Mouse (Mus musculus): ENCODE measurements around the gene H13.
A peak's percentile ranks its signal among the peaks of the same experiment; 100 is the strongest.

Gene H13

DNA sequence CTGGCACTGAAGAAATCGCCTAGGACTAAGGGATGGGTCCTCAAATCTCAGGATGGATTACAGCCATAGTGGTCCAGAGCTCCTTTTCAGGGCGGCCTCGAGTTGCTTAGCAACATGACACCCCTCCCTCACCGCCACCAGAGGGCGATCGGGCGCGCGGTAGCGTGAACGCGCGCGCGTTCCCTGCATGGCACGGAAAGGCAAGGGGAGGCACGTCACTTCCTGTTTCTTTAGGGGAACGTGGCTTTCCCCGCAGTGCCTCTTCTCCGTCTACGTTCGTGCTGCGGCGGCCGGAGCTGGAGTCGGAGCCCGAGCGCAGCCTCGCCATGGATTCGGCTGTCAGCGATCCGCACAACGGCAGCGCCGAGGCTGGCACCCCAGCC is at the start of gene H13:
H13 (plus strand) TSS at position 206 of the 383 bp plus-strand sequence.
- DNase-seq (ENCODE audit: low spot score in 2 of 2) = peak; percentile 87 to 95

DNA sequence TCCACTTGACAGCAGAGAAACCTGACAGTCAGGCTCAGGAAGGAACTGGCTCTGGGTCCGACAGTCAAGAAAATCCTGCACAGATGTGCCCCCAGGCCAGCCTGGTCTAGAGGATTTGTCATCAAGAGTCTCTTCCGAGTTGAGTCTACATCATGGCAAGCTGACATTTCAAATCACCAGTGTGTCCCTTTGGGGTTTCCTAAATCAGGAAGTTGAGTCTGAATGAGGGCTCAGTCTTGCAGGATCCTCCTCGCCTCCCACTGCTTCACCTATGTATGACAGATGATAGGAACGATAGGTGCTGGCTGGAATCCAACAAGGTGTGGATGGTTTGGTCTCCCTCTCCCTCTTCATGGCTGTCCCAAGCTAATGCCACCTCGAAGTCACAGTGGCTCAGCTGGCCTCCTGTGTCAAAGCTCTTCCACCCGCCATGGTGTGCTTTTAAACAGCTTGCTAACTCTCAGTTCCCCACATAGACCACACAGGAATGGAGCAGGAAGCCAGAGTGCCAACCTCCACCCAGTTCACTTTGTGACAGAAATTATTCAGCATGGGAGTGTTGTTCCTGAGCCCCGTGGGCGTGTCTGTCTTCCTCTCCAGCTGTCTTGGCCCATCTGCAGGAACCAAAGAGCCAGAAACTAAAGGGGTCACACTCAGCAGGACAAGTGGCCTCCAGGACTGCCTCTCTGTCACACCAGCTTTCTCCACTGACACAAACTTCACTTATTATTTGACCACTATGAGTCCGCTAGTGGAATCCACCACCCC is 48.7 kb upstream of the H13 start:
- no peak for DNase-seq (ENCODE audit: low spot score in 2 of 2)

DNA sequence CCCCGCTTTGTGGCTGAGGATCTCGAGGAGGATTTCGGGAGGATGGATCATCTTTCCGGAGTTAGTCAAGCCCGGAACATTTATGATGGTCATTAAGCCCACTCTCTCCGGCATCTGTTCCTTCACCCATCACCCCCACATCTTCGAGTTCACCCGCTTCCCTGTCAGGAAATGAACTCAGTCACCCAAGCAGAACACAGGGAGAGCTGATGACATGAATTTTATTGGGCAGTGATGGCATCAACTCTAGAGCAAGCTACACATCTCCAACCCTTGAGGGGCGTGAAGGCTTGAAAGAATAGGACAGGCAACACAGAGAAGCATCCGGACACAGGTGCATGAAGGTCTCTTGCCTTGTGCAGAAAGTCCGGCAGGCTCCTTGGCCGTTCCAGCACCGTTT is 47.1 kb upstream of the H13 start:
- no peak for DNase-seq (ENCODE audit: low spot score in 2 of 2)

DNA sequence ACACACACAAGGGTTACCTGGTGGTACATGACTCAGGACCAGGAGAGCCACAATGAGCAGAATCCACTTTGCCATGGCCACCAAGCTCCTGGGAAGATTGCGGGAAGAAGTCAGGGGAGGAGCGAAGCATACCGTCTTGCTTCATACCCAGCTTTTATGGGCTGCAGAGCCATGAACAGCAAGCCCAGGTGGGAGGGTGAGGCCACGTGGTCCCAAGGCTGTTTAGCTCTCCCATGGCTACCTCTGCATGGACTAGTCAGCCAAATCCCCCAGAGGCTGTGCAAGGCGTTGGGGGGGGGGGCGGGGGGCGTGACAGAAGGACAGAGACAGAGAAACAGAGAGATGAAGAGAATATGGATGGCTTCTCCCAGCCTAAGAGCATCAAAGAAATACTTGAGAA is 46.3 kb upstream of the H13 start, which contains the start of gene Defb25:
Defb25 (minus strand) TSS at position 101 of the 400 bp plus-strand sequence.
- DNase-seq (ENCODE audit: low spot score in 2 of 2) = no peak

DNA sequence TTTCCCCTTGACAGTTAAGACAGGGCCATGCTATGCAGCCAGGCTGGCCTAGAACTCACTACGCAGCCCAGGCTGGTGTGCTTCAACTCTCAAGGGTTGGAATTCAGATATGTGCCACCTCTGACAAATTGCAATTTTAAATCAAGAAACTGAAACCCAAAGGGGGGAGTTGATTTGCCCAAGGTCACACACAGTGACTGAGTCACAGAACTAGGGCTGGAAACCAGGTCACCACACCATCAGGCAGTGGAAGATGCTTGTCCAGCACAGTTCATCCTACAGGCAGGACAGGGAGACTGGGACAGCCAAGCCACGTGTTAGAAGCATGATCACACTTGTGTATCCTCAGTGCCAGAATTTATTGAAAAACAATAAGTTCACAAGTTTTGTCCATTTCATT is 44.7 kb upstream of the H13 start:
- no peak for DNase-seq (ENCODE audit: low spot score in 2 of 2)

DNA sequence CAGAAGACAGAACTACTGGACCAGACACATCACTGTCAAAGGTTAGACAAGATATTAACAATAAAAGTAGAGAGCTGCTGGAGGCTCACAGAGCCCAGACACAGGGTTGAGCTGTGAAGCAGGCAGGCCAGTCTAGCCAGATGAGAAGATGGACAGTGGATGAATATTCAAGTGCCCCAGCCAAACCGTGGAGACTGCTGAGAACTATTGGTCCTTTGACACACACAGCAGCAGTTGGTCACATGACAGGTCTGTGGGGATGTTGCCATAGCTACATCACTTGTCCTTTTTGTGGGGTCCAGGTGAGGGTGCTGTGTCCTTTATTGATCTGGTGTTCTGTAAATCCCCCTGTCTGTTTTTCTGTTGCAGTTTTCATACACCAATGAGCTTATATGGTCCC is 44.0 kb upstream of the H13 start:
- DNase-seq (ENCODE audit: low spot score in 2 of 2) = no peak

DNA sequence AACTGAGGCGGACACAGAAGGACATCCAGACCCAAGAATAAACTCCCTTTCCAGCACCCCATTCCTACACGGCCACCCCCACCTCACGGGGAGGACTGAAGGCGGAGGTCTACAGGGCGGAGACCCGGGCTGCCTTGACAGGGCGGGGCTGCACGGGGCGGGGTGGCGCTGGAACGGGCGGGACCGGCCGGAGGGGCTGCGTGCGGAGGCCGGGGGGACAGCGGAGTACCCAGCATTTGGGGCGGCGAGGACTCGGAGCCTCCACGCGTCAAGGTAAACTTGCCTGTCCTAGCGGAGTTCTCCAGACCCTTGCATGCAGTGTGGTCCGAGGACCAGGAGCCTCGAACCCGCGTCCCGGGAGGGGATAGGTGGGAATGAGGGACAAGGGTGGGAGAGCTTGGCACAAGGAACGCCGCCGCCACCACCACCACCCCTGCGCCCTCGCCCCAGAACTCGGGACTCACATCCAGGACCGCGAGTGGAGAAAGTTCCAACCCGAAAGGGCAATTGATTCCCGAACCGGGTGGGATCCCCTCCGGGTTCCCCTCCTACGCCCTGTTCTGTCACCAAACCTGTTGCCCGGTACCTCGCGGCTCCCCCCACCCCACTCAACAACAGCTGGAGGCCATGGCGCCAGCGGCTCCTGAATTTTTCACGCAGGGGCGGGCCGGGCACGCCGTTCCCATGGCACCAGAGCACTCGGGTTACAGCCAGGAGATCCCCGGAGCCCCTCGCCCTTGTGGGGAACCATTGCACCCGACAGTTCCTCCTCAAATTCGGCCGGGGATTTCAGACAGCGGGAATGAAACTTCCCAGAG is 42.3 kb upstream of the H13 start, which contains the start of gene Rem1:
Rem1 (plus strand) TSS at position 178 of the 818 bp plus-strand sequence.
- no peak for DNase-seq (ENCODE audit: low spot score in 2 of 2)

DNA sequence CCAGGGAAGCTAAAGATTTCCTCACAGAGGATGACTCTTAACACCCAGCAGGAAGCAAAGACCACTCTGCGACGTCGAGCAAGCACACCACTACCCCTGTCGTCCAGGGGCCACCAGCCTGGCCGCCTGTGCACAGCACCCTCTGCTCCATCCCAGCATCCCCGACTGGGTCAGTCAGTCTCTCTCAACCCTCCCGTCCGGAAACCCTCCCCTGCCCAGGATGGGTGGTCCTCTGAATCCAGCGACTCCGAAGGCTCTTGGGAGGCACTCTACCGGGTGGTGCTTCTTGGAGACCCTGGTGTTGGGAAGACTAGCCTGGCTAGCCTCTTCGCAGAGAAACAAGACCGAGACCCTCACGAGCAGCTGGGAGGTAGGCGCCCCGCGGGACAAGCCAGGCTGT is 41.2 kb upstream of the H13 start:
- no peak for DNase-seq (ENCODE audit: low spot score in 2 of 2)

DNA sequence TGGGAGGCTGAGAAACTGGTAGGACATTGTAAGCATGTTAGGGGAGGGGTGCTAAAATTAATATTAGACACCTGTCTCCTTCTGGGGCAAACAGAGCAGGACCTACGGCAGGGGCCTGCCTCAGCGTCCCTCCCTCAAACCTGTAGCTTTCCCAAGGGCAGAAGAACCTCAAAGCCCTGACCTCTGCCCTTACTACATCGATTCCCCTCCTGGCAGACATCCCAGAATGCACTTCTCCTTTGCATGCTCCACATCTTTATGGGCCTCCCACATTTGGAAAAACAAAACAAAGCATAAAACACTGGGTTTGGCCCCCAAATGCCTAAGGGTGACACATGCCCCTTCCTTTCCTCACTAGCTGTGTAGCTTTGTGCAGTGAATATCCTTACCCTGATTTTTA is 40.0 kb upstream of the H13 start:
- DNase-seq (ENCODE audit: low spot score in 2 of 2) = no peak

DNA sequence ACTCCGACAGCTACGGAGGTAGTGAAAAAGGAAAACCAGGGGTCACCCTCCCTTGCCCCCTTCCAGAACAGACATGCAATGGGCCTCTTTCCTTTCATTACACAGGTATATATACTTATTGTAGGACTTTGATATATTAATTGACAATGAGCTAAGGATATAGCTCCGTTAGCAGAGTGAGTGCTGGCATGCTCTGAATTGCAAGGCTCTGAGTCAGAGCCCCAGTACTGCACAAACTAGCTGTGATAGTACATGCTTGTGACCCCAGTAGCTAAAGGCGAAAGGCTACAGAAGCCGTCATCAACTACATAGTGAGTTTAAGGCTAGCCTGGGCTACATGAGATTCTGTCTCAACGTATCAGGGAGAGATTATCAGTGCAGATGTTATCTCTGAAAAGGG is 39.4 kb upstream of the H13 start:
- DNase-seq (ENCODE audit: low spot score in 2 of 2) = no peak

DNA sequence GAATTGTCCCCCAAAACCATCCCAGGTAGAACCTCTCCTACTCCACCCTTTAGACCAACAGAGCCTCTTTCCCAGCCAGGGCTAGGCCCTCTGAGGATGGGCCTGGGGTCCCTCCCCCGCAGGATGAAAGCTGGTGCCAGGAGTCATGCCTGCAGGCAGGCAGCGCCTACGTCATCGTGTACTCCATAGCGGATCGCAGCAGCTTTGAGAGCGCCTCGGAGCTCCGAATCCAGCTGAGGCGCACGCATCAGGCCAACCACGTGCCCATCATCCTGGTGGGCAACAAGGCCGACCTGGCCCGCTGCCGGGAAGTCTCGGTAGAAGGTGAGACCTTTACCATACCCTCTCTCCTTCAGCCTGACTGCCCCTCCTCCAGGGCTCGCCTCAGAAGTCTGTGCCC is 35.9 kb upstream of the H13 start:
- no peak for DNase-seq (ENCODE audit: low spot score in 2 of 2)

DNA sequence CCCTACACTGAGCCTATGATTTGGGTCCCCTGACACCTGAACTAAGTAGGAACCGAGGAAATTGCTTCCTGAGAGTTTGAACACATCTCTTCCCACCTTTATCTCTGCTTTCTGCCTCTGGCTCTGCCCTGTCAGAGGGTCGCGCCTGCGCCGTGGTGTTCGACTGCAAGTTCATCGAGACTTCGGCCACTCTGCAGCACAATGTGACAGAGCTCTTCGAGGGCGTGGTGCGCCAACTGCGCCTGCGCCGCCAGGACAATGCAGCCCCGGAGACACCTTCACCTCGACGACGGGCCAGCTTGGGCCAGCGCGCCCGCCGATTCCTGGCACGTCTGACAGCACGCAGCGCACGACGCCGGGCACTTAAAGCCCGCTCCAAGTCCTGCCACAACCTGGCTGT is 35.0 kb upstream of the H13 start:
- DNase-seq (ENCODE audit: low spot score in 2 of 2) = no peak

DNA sequence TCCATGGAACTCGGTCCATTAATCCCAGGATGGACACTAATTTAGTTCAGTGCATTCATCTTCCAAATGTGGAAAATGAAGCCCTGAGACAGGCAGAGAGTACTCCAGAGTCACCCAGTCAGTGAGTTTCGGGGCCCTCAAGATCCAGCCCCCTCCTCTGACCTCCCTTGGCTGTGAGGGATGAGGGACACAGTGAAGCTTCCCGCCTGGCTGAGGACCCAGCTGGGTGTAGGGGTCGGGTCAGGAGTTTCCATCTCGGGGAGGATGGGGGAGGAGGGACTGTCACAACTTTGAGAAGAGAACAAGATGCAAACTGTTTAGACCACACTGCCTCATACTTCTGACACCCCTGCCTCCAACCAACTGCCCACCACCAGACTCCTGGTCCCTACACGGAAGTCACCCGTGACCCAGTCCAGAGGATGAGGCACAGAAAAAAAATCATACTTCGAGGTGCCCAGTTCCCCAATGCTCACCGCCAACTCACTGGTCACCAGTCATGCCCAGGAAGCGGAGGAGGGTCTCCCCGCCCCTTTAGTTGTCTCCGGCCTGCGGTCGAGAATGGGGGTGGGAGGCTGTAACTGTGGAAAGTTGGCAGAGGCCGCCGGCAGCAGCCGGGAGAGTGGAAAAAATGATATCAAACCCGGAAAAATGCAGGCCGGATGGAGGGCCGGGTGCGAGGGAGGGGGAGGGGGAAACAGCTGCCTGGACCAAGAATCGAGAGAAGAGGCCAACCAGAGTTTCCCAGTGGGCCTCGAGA is 32.8 kb upstream of the H13 start:
- no peak for DNase-seq (ENCODE audit: low spot score in 2 of 2)

DNA sequence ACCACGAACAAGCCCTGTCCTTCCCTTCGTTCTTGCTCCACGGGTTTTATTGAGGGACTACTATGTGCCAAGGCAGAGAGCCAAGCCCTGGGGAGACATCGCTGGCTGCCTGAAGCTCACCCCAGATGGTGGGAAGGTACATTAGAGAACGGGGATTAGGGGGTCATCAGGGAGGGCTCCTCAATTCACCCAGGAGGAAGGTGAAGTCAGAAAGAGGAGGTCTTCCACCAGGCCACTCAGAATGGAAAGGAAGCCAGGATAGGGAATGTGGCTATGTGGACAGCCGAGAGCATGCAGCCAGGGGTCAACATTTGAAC is 32.3 kb upstream of the H13 start:
- DNase-seq (ENCODE audit: low spot score in 2 of 2) = no peak

DNA sequence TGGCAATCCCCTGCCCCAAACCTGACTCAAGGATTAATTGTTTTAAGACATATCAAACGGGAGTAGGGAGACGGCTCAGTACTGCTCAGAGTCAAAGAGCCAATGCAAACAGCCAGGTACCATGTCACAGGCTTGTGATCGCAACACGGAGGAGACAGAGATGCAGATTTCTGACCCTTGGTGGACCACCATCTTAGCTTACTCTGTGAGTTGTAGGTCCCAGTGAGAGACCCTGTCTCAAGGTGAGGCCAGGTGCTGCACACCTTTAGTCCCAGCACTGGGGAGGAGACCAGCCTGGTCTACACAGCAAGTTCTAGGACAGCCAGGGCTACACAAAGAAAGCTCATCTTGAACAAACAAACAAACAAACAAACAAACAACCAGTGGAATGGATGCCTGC is 31.9 kb upstream of the H13 start:
- DNase-seq (ENCODE audit: low spot score in 2 of 2) = no peak

DNA sequence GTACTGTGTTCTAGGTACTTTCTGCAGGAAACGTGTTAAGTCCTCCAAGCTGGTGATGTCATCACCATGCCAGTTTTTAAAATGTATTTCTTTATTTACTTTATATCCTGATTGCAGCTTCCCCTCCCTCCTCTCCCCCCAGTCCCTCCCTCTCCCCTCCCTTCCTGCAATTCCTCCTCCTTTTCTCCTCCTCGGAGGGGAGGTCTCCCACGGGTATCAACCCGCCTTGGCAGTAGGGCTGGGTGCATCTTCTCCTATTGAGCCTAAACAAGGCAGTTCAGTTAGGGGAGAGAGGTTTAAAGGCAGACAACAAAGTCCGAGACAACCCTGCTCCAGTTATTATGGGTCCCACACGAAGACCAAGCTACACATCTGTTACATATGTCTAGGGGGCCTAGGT is 30.4 kb upstream of the H13 start:
- DNase-seq (ENCODE audit: low spot score in 2 of 2) = no peak

DNA sequence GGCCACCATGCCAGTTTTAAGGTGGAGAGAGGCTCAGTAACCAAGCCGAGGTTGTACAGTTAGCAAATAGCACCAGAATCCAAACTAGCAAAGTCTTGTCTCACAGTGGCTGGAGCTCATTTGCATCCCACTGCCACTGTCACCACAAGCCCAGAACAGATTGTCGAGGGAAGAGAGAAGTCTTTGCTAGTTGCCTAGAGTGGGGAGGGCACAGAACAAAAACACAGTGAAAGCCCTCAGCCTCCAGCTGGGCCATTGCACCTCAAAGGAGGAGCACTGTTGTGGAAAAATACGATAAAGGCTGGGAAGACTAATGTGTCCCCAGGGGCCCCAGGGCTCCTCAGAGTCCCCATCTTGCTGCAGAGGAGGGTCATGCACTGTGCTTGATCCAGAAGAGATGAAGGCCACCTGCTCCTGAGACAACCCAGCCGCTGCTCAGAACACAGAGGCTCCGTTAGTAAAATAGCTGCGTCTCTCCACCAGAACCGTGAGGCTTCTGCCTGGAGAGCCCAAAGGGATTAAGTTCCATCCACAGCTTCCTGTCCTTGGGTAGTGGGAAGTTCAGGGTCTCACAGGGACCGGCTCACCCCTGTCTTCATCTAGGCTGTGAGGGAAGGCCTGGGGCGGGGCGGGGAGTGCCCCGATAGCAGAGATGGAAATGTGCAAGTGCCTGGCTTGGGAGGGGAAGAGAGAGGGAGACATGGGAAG is 29.7 kb upstream of the H13 start:
- DNase-seq (ENCODE audit: low spot score in 2 of 2) = no peak

DNA sequence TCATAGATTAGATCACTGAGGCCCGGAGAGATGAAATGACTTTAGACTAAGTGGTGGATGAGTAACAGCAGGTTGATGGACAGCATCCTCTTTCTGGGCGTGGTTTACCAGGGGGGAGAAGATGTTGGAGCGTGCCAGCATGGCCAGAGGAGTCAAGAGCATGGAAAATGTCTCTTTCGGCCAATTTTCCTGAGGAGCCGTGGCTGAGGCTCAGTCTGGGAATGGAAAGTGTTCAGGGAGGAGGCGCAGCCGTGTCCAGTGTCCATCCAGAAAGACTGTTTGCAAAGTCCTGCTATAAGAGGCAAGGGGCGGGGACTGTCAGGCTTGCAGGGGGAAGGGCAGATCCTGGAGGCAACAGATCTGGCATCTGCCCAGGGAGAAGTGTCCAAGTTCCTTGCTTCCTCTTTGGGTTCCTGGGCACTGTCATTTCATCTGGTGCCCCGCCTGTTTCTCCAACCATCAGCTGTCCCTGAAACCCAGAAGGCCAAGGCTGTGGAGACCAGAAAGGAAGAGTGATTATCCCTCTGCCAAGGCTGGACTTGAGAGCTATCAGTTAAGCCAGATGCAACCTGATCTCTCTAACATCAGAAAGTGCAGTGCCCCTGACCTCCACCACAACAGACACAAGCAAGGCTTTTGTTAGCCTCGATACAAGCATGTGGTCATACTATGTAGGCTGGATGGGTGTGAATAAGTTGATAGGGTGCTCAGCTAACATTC is 16.2 kb upstream of the H13 start:
- no peak for DNase-seq (ENCODE audit: low spot score in 2 of 2)

DNA sequence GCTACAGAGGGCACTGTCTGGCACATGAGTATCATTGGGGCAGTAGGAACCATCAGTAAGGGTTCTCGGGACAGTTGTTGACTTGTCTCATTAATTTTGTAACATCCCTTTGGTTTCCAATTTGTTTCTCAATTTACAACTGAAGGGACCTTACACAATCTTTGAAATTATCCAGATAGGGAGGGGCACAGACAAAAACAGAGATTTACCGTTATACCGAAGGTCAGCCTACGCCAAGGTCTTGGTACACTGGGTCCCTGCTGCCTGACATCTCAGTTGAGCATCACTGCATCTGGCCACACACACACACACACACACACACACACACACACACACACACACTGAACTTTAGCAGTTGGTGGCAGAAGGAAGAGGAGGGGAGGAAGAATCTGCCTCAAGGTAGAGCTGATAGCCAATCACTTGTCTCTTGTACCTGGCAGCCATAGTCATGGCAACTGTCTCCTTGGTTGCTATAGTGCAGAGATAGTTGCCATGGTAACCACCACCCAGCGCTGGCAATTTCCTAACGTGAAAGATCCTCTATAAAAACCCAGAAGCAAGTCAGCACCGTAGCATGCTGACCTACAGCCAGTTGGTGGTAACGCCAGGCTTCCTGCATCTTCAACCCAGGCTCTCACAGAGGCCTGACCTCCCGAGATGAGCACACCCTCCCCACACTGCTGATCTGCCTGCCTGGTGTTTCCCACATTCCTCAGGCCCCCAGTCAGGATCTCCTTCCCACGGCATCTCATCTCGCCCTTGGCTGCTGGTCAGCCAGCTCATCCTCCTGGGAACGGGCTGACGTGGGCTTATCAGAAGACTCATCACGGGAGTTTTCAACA is 15.2 kb upstream of the H13 start:
- DNase-seq (ENCODE audit: low spot score in 2 of 2) = no peak

DNA sequence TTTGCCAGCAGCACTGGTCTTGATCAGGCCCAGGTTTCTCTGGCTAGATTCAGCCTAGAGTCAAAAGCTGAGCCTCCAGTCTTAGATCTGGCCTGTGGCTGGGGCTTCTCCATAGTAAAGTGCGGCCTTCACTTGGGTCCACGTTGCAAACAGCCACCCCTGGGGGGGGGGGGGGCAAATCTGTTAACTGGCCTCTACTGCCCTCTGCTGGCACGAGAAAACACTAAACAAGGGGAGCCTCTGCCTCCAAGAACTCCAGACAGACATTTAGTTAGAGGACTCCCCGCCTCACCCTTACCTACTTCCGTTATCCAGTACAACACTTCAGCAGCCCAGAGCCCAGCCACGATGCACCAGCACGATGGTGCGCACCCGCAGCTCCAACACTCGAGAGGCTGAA is 11.9 kb upstream of the H13 start:
- no peak for DNase-seq (ENCODE audit: low spot score in 2 of 2)
